Mouse (Mus musculus): ENCODE results near the gene G3bp1. TPM values are rescaled to one million over a fixed set of nuclear protein-coding genes. Genes with fewer than 3 reads are reported as not detected.

Gene G3bp1
- polyA plus RNA-seq (2014; fragmentation: Nextera tagmentation; extraction: Ambion mirVana) = 125 and 133 TPM in 2 replicates

DNA sequence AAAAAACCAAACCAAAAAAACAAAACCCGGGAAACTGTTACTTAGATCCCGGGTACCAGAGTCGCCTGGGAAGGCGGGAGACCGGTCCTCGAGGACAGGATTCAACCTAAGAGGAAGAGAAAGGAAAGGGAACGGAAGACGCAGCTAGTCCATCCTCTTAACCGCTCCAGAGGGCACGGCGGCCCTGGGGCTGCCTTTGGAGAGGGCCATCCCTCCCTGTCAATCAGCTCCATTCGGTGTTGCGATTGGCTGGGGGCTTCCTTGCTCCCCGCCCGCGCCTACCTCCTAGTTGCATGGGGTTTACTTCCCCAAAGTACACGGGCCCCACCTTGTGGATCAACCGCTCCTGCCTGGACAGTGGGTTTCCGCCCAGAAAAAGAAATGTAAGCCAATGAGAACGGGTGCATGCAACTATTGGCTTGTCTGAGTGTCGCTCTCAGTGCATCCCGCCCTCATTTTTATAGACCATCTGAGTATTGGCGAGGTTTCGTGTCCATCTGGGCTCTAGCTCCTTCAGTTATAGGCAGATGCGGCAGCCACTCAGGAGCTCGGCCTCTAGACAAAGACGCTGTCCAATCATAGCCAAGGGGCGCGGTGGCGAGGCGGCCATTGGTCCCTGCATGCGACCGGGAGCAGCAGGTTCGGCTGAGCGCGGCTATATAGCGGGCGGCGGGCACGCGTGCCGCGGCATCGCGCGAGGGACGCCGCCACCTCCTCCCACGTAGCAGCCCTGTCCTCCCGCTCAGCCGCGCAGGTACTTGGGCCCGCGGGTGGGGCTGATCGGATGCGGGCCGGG, at the start of gene G3bp1:
G3bp1 (plus strand) TSS at position 638 of the 796 bp plus-strand sequence.
- WGBS (ENCODE audit: insufficient replicate concordance) = under 1% methylated on average over 57 of the region's 57 CpGs
- peak within 1 kb of the TSS; percentile 100 for H3K9ac ChIP-seq (ENCODE audit: low read depth, low read length)
- peak within 1 kb of the TSS; percentile 91 for H3K27ac ChIP-seq (ENCODE audit: low read depth, low read length)
- H3K4me3 ChIP-seq (ENCODE audit: low read depth, low read length) = peak within 1 kb of the TSS; percentile 100
- peaks cover 23% of the 10 kb centered on the region for H3K4me1 ChIP-seq (ENCODE audit: control insufficient read depth, insufficient read depth, low read length)
- ATAC-seq (replicated peaks; ENCODE audit: insufficient number of reproducible peaks, low FRiP score, low TSS enrichment) = peak; percentile 97
- H3K27me3 ChIP-seq (ENCODE audit: control insufficient read depth, insufficient read depth, low read length) = no peaks in the 10 kb centered on the region
- H3K9me3 ChIP-seq (replicated peaks; ENCODE audit: control insufficient read depth, low read length) = no peaks in the 10 kb centered on the region
- H3K4me2 ChIP-seq = peak within 1 kb of the TSS; percentile 87
- H3K36me3 ChIP-seq (ENCODE audit: control insufficient read depth, insufficient read depth, low read length) = 0 out of 2 replicates have a peak, but pooled peaks cover 3% of the 10 kb centered on the region

DNA sequence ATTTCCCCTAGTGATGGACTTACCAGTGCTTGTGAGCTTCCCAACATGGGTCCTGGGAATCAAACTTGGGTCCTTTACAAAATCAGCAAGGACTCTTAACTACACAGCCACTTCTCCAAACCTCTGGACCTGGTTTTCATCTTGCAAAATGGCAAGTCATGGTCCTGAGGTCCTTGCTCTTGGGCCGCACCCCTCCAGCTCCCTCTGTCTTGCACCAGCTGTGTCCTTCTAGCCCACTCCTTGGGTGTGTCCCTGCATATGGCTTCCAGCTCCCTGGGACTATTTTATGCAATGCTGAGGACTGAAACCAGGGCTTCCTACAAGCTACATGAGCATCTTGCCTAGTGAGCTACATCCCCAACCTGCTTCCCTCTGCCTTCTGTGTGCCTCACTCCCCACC, 46.5 kb upstream of the G3bp1 start, which contains the start of gene Sparc:
Sparc (minus strand) TSS at position 206 of the 400 bp plus-strand sequence.
- Histone ChIP-seq H3K9me3 (replicated peaks; ENCODE audit: control insufficient read depth, low read length) (no peaks in the 10 kb centered on the region), H3K9ac (ENCODE audit: low read depth, low read length) (peak within 1 kb of the TSS; percentile 43; the same call in 1 of the 2 replicates), H3K4me1 (ENCODE audit: control insufficient read depth, insufficient read depth, low read length) (peaks cover 32% of the 10 kb centered on the region), H3K4me2 (peak within 1 kb of the TSS; percentile 6; the same call in 1 of the 2 replicates), H3K4me3 (ENCODE audit: low read depth, low read length) (no peak within 1 kb of the TSS), H3K27me3 (ENCODE audit: control insufficient read depth, insufficient read depth, low read length) (no peaks in the 10 kb centered on the region), H3K27ac (ENCODE audit: low read depth, low read length) (peak within 1 kb of the TSS; percentile 85), H3K36me3 (ENCODE audit: control insufficient read depth, insufficient read depth, low read length) (no peaks in the 10 kb centered on the region)
- ATAC-seq (replicated peaks; ENCODE audit: insufficient number of reproducible peaks, low FRiP score, low TSS enrichment) = no peak
- 81% methylated on average over 1 of the region's 1 CpGs for WGBS (ENCODE audit: insufficient replicate concordance)

DNA sequence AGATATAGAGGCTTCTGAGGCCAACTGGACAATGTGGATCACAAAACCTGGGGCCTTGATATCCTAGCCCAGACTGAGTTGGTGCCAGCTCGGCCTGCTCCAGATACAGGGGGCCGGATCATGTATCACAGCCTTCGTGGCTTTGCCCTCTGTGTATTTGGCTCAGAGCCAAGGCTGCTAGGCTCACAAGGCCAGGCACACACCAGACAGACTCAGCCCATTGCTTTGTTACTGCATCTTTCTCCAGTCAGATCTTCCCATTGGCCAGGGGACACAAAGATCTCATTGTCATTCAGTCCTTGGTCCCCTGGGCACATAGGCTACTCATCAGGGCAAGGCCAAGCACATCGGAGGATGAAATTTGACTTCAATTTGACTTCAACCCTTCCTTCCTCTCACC, 45.7 kb upstream of the G3bp1 start:
- Histone ChIP-seq H3K36me3 (ENCODE audit: control insufficient read depth, insufficient read depth, low read length) (no peaks in the 10 kb centered on the region), H3K9me3 (replicated peaks; ENCODE audit: control insufficient read depth, low read length) (no peaks in the 10 kb centered on the region), H3K27me3 (ENCODE audit: control insufficient read depth, insufficient read depth, low read length) (no peaks in the 10 kb centered on the region), H3K4me2 (peak overlapping the region; percentile 6; the same call in 1 of the 2 replicates), H3K4me3 (ENCODE audit: low read depth, low read length) (no peak overlapping the region), H3K9ac (ENCODE audit: low read depth, low read length) (peak overlapping the region; percentile 43; the same call in 1 of the 2 replicates), H3K4me1 (ENCODE audit: control insufficient read depth, insufficient read depth, low read length) (peaks cover 40% of the 10 kb centered on the region), H3K27ac (ENCODE audit: low read depth, low read length) (peak overlapping the region; percentile 85)
- no peak for ATAC-seq (replicated peaks; ENCODE audit: insufficient number of reproducible peaks, low FRiP score, low TSS enrichment)
- WGBS (ENCODE audit: insufficient replicate concordance) = 19% methylated on average over 4 of the region's 4 CpGs

- 76% methylated on average over 8 of the region's 8 CpGs for WGBS (ENCODE audit: insufficient replicate concordance)
- no peaks in the 10 kb centered on the region for H3K9me3 ChIP-seq (replicated peaks; ENCODE audit: control insufficient read depth, low read length)
- no peaks in the 10 kb centered on the region for H3K27me3 ChIP-seq (ENCODE audit: control insufficient read depth, insufficient read depth, low read length)
- H3K4me3 ChIP-seq (ENCODE audit: low read depth, low read length) = no peak overlapping the region
- H3K4me2 ChIP-seq = no peak overlapping the region
- H3K36me3 ChIP-seq (ENCODE audit: control insufficient read depth, insufficient read depth, low read length) = no peaks in the 10 kb centered on the region
- H3K9ac ChIP-seq (ENCODE audit: low read depth, low read length) = no peak overlapping the region
- H3K4me1 ChIP-seq (ENCODE audit: control insufficient read depth, insufficient read depth, low read length) = peaks cover 42% of the 10 kb centered on the region
- ATAC-seq (replicated peaks; ENCODE audit: insufficient number of reproducible peaks, low FRiP score, low TSS enrichment) = no peak
- H3K27ac ChIP-seq (ENCODE audit: low read depth, low read length) = peak overlapping the region; percentile 85
These were observed 44.6 kb upstream of the G3bp1 start for GRCm38 (mm10) chr11:55424746-55425360.

GRCm38 (mm10) chr11:55428186-55429012, 41.1 kb upstream of the G3bp1 start:
- 24% methylated on average over 16 of the region's 16 CpGs for WGBS (ENCODE audit: insufficient replicate concordance)
- Histone ChIP-seq H3K4me3 (ENCODE audit: low read depth, low read length) (no peak overlapping the region), H3K9me3 (replicated peaks; ENCODE audit: control insufficient read depth, low read length) (no peaks in the 10 kb centered on the region), H3K27ac (ENCODE audit: low read depth, low read length) (peak overlapping the region; percentile 92), H3K27me3 (ENCODE audit: control insufficient read depth, insufficient read depth, low read length) (no peaks in the 10 kb centered on the region), H3K36me3 (ENCODE audit: control insufficient read depth, insufficient read depth, low read length) (no peaks in the 10 kb centered on the region), H3K9ac (ENCODE audit: low read depth, low read length) (peak overlapping the region; percentile 56), H3K4me2 (peak overlapping the region; percentile 10), H3K4me1 (ENCODE audit: control insufficient read depth, insufficient read depth, low read length) (peaks cover 36% of the 10 kb centered on the region)
- peak; percentile 79 for ATAC-seq (replicated peaks; ENCODE audit: insufficient number of reproducible peaks, low FRiP score, low TSS enrichment)

GRCm38 (mm10) chr11:55429973-55430372, 39.5 kb upstream of the G3bp1 start:
- no peaks in the 10 kb centered on the region for H3K9me3 ChIP-seq (replicated peaks; ENCODE audit: control insufficient read depth, low read length)
- ATAC-seq (replicated peaks; ENCODE audit: insufficient number of reproducible peaks, low FRiP score, low TSS enrichment) = no peak
- no peaks in the 10 kb centered on the region for H3K36me3 ChIP-seq (ENCODE audit: control insufficient read depth, insufficient read depth, low read length)
- 80% methylated on average over 2 of the region's 2 CpGs for WGBS (ENCODE audit: insufficient replicate concordance)
- H3K9ac ChIP-seq (ENCODE audit: low read depth, low read length) = no peak overlapping the region
- H3K27me3 ChIP-seq (ENCODE audit: control insufficient read depth, insufficient read depth, low read length) = no peaks in the 10 kb centered on the region
- H3K27ac ChIP-seq (ENCODE audit: low read depth, low read length) = no peak overlapping the region
- peaks cover 22% of the 10 kb centered on the region for H3K4me1 ChIP-seq (ENCODE audit: control insufficient read depth, insufficient read depth, low read length)
- no peak overlapping the region for H3K4me2 ChIP-seq
- H3K4me3 ChIP-seq (ENCODE audit: low read depth, low read length) = no peak overlapping the region

- Histone ChIP-seq H3K9ac (ENCODE audit: low read depth, low read length) (no peak overlapping the region), H3K27me3 (ENCODE audit: control insufficient read depth, insufficient read depth, low read length) (no peaks in the 10 kb centered on the region), H3K4me1 (ENCODE audit: control insufficient read depth, insufficient read depth, low read length) (peaks cover 21% of the 10 kb centered on the region), H3K4me3 (ENCODE audit: low read depth, low read length) (no peak overlapping the region), H3K36me3 (ENCODE audit: control insufficient read depth, insufficient read depth, low read length) (no peaks in the 10 kb centered on the region), H3K27ac (ENCODE audit: low read depth, low read length) (peak overlapping the region; percentile 92), H3K9me3 (replicated peaks; ENCODE audit: control insufficient read depth, low read length) (no peaks in the 10 kb centered on the region), H3K4me2 (0 out of 2 replicates have a peak overlapping the region, but pooled peaks have one; percentile 9)
- no peak for ATAC-seq (replicated peaks; ENCODE audit: insufficient number of reproducible peaks, low FRiP score, low TSS enrichment)
- WGBS (ENCODE audit: insufficient replicate concordance) = 20% methylated on average over 3 of the region's 3 CpGs
These were observed 36.5 kb upstream of the G3bp1 start for GRCm38 (mm10) chr11:55432981-55433380.

- Histone ChIP-seq H3K27ac (ENCODE audit: low read depth, low read length) (no peak overlapping the region), H3K27me3 (ENCODE audit: control insufficient read depth, insufficient read depth, low read length) (no peaks in the 10 kb centered on the region), H3K4me2 (no peak overlapping the region), H3K4me1 (ENCODE audit: control insufficient read depth, insufficient read depth, low read length) (peaks cover 14% of the 10 kb centered on the region), H3K9ac (ENCODE audit: low read depth, low read length) (no peak overlapping the region), H3K36me3 (ENCODE audit: control insufficient read depth, insufficient read depth, low read length) (no peaks in the 10 kb centered on the region), H3K9me3 (replicated peaks; ENCODE audit: control insufficient read depth, low read length) (no peaks in the 10 kb centered on the region), H3K4me3 (ENCODE audit: low read depth, low read length) (no peak overlapping the region)
- no peak for ATAC-seq (replicated peaks; ENCODE audit: insufficient number of reproducible peaks, low FRiP score, low TSS enrichment)
- 77% methylated on average over 6 of the region's 6 CpGs for WGBS (ENCODE audit: insufficient replicate concordance)
These were observed 33.4 kb upstream of the G3bp1 start for GRCm38 (mm10) chr11:55436089-55436488.
